Mouse (Mus musculus) olfactory bulb, adult 2 months (tissue): ENCODE results near the gene Slc16a6. TPM values are rescaled to one million over a fixed set of nuclear protein-coding genes. Genes with fewer than 3 reads are reported as not detected.

ENCODE experiments used
- H3K27ac ChIP-seq: fragments of 200-500 bp; 2 replicates; pipeline ENCODE4 v1.5.1; 2012; ENCODE audit warnings: low read depth, low read length; ENCODE audit not compliant: insufficient read depth
- H3K4me1 ChIP-seq: fragments of 200-500 bp; 2 replicates; pipeline ENCODE4 v1.6.1; 2012; ENCODE audit warnings: low read length; ENCODE audit not compliant: control insufficient read depth, insufficient read depth
- H3K4me3 ChIP-seq: fragments of 200-500 bp; 2 replicates; pipeline ENCODE4 v1.5.1; 2012; ENCODE audit warnings: mild to moderate bottlenecking, low read depth, low read length, moderate library complexity; ENCODE audit not compliant: insufficient read depth
- CTCF ChIP-seq: fragments of 200-500 bp; IDR thresholded peaks from 2 replicates; pipeline ENCODE4 v1.5.1; 2012; ENCODE audit warnings: low read depth, mild to moderate bottlenecking, low read length, moderate library complexity; ENCODE audit not compliant: insufficient read depth
- POLR2A ChIP-seq: fragments of 200-500 bp; IDR thresholded peaks from 2 replicates; pipeline ENCODE4 v1.6.1; 2012; ENCODE audit warnings: mild to moderate bottlenecking, low read depth, low read length, moderate library complexity; ENCODE audit not compliant: insufficient read depth
- WGBS: fragments of 180-500 bp; shearing (Covaris S2); methylation state at CpG from one replicate; pipeline ENCODE4 v1.1.7; 2018; 5-methylcytosine and 5-hydroxymethylcytosine counted together
- polyA plus RNA-seq: library from polyadenylated mRNA; stranded (reverse); fragments of >200 nt; gene quantifications from 2 replicates; pipeline ENCODE4 v1.2.4, GENCODE M21; 2012; ENCODE audit warnings: low replicate concordance; ENCODE audit not compliant: missing spikeins, insufficient read depth, insufficient read length

The Slc16a6 gene
- polyA plus RNA-seq, 1 experiment: not detected

DNA sequence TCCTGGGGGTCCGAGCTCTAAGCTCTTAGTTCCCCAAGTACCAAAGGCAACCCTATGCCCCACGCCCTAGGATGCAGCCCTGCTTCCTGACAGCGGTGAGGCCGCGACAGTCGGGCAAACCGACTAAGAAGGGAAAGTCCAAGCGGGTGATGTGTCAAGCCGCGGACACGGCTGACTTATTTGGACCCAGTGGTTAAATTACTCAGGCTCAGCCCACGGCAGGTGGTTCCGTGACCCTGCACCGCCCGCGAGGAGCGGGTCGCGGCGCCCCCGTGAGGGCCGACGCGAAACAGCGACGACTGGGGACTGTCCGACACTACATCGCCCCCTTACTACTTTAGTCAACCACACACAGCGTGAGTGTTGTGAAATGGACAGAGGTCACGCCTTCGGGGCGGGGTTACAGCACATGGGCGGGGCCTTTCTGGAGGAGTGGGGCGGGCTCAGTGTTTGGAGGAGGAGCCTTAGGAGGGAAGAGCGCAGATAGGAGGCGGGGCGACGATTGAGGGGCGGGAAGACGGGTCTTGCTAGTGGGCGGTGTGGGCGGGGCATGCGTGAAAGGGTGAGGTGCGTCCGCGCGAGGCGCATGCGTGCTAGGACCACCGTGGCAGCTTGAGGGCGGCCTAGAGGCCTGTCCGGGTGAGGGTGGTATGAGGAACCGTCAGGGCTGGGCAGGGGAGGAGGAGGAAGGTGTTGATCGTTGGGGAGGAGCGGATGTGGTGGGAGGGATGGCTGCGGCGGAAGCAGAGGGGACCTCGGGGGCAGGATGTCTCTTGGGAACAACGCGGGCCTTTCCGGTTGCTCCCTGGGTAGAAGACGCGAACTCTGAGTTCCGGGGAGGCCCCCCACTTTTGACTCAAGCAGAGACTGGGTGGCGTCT lies 47.8 kb downstream of the Slc16a6 start, which contains the start of gene Amz2:
Amz2 (plus strand) TSS at position 555 of the 880 bp plus-strand sequence.
- peak within 1 kb of the TSS; percentile 56 for H3K4me3 ChIP-seq
- 1% methylated on average over 65 of the region's 65 CpGs for WGBS
- peak within 1 kb of the TSS; percentile 43 for H3K27ac ChIP-seq
- H3K4me1 ChIP-seq: peaks cover 4% of the 10 kb centered on the region; the same call in 1 of the 2 replicates
- TF ChIP-seq POLR2A (peak; percentile 66), CTCF (peak; percentile 71)

DNA sequence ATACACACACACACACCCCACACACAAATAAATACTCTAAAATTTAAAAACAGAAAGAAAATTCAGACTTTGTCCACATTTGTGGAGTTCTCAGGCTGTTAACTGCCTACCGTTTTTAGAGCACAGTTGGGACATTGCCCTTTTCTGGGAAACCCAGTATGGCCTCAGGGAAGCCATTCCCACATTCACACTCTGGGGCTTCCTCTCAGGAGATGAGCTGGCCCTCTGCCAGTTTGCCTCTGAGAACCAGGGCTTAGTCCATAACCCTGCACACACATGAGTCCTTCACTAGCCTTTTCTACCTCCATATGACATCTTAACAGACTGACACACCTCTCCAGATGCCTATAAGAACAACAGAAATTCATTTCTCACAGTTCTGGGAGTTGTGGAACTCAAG lies 50.1 kb downstream of the Slc16a6 start:
- no peak for TF ChIP-seq CTCF
- TF ChIP-seq POLR2A: no peak
- Histone ChIP-seq H3K4me3 (no peak overlapping the region), H3K4me1 (peaks cover 11% of the 10 kb centered on the region), H3K27ac (no peak overlapping the region)
- WGBS: 47% methylated on average over 1 of the region's 1 CpGs

DNA sequence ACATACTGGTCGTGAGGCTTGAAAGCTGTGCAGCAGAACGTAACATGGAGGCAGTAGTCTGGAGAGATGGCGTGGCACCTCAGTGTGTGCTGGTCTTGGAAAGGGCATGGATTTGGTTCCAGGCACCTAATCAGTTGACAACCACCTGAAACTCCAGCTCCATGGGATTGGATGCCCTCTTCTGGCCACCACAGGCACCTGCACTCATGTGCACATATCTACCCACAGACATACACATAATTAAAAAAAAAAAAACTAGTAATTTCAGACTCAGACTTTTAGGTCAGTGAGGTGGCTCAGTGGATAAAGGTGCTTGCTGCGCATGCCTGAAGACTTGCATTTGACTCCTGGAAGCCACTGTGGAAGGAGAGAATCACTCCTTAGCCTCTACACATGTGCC lies 51.1 kb downstream of the Slc16a6 start:
- Histone ChIP-seq H3K4me1 (peaks cover 11% of the 10 kb centered on the region), H3K27ac (no peak overlapping the region), H3K4me3 (no peak overlapping the region)
- TF ChIP-seq POLR2A (no peak), CTCF (no peak)
- WGBS: 98% methylated on average over 4 of the region's 4 CpGs

DNA sequence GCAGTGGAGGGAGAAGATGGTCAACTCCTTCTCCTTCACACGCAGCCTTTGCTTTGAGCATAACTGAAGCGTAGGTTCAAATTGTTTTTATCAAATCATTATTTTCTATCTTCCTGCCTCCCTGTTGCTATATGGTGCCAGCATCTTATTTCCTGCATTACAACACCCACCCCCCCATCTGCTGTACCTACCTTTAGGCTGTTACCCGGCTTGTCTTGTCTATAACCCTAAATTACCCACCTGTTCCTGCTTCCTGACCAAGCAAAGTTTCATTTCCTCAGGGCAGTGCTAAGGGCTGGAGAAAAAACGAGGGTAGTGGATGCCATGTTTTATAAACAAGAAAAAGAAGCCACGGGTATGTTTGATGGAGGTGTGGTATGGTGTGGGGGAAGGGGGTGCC lies 52.2 kb downstream of the Slc16a6 start:
- WGBS: 87% methylated on average over 5 of the region's 5 CpGs
- Histone ChIP-seq H3K27ac (no peak overlapping the region), H3K4me1 (peaks cover 11% of the 10 kb centered on the region), H3K4me3 (no peak overlapping the region)
- TF ChIP-seq POLR2A (no peak), CTCF (no peak)

DNA sequence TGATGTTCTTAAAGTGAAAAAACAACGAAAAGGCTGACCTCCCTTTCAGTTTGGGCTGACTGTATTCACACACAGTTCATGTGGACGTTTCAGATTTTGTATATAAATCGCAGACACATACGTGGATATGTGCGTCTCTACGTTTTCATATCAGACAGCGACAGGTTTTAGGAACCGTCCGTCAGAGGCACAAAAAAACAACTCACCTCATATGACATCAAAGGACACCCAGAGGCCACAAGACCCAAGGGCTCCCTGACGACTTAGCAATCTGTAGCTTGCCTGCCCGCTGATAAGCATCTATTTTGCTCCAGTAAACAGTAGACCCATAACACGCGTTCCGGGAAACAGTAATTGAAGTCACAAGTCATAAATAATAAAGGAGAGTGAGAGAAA lies 52.8 kb downstream of the Slc16a6 start:
- WGBS: 93% methylated on average over 14 of the region's 14 CpGs
- H3K4me3 ChIP-seq: no peak overlapping the region
- peaks cover 11% of the 10 kb centered on the region for H3K4me1 ChIP-seq
- TF ChIP-seq CTCF (no peak), POLR2A (no peak)
- no peak overlapping the region for H3K27ac ChIP-seq

DNA sequence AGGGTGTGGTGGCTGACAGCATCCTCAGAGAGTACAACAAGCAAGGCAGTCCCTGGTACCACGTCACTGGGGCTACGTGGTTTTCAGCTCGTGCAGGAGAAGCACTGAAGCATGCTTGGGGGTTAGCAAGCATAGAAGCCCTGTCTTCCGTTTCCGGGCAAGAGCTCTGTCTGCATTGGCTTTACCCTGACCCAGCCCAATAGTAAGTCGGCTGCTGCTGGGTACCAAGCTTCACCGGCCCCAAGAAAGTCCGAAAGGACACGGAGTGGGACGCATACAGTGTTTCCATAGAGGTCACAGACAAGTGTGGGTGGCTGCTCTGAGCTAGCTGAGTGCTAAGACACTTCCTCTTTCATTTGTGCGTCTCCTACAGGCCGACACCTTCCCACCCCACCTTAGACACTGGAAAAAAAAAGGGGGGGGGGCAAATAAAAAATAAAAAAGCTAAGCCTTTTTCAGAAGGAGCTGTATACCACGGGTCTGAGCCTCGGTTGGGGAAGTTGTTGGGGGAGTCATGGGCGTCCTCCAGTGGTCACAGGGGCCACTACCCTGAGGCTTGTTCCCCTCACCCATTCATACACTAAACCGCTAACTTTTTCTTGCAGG lies 53.3 kb downstream of the Slc16a6 start:
- peaks cover 7% of the 10 kb centered on the region for H3K4me1 ChIP-seq
- H3K4me3 ChIP-seq: no peak overlapping the region; the same call in 1 of the 2 replicates
- H3K27ac ChIP-seq: no peak overlapping the region
- TF ChIP-seq POLR2A: no peak
- TF ChIP-seq CTCF: no peak
- WGBS: 40% methylated on average over 16 of the region's 16 CpGs

DNA sequence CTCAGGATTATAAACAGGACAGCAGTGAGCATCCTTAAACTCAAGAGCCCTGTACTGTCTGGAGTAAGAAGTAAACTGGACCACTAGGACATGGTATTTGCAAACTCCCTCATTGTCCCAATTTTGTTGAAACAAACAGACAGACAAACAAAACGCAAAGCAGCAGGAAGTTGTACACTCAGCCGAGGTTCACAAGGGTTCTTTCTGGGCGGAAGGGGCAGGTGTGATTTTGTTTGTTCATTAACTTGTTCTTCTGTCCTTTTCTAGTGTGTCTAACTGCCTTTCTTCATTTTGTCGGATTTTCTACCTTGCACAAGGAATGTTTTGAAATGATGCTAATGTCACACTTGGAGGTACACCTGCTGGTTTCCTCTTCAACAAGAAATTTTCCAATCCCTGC lies 53.9 kb downstream of the Slc16a6 start:
- WGBS: 60% methylated on average over 4 of the region's 4 CpGs
- Histone ChIP-seq H3K4me1 (peaks cover 7% of the 10 kb centered on the region), H3K4me3 (no peak overlapping the region), H3K27ac (no peak overlapping the region)
- TF ChIP-seq CTCF (no peak), POLR2A (no peak)

DNA sequence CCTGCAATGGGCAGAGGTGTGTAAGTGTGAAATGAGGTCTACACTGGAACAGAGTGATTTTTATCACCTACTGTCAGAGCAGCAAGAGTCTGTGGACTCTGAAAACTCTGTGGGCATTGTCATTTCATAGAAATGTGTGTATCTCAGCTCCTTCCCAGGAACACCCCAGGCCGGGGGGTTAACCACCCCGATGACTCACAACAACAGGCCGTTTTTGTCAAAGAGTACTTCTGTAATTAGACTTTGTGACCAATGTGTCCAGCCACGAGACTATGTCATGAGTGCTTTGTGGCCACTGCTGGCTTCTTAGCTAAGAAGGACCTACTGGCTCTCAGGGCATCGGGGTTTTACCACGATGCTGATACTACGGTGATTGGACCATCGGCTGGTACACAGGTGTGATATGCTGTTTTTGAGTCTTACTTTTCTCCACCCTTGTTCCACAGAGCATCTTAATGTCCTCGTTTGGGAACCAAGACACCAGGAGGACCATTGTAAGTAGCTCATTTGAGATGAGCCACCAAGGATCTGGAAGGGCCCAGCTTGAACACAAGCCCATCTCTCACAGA lies 55.8 kb downstream of the Slc16a6 start:
- WGBS: 89% methylated on average over 9 of the region's 9 CpGs
- TF ChIP-seq POLR2A (no peak), CTCF (no peak)
- Histone ChIP-seq H3K4me1 (peaks cover 11% of the 10 kb centered on the region), H3K27ac (no peak overlapping the region), H3K4me3 (no peak overlapping the region)

DNA sequence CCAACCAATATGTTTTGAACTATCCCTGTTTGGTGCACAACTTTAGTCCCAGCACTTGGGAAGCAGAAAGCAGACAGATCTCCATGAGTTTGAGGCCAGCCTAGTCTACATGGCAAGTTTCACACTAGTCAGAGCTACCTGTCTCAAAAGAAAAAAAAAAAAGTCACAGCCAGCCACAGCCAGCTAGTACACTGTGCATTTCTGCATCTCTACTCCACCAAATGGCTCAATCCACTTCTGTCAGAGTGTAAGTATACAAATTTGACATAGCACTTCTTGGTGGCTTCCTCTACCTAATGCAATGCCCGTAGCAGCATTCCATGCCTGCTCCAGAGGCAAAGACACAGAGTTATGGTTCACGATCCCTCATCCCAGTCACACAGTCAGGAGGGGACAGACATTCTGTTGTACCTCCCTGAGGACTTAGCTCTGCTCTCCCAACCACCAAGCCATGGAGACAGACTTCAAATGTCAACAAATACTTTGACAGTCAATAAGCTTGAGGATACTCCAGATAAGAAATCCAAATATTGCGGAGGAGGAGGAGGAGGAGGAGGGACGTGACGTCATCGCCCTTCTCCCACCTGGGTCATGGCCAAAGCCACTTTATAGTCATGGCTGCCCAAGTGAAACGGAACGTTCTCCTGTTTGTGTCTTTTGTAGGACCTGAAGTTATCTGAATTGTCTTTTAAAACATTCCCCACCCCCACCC lies 56.5 kb downstream of the Slc16a6 start:
- 83% methylated on average over 8 of the region's 8 CpGs for WGBS
- Histone ChIP-seq H3K4me1 (peaks cover 11% of the 10 kb centered on the region), H3K27ac (no peak overlapping the region), H3K4me3 (no peak overlapping the region)
- no peak for TF ChIP-seq POLR2A
- no peak for TF ChIP-seq CTCF
